Mouse (Mus musculus): ENCODE results near the gene Tal1. TPM values are rescaled to one million over a fixed set of nuclear protein-coding genes. Genes with fewer than 3 reads are reported as not detected.

Gene Tal1
- total and polyA plus RNA-seq, 2 experiments = 0.37 to 0.44 TPM

- Histone ChIP-seq H3K9ac (ENCODE audit: low read depth, low read length) (no peak overlapping the region), H3K27ac (replicated peaks; ENCODE audit: insufficient read depth, low read depth, low read length) (no peak overlapping the region), H3K27me3 (ENCODE audit: control insufficient read depth, insufficient read depth, low read length) (no peaks in the 10 kb centered on the region), H3K36me3 (ENCODE audit: control insufficient read depth, insufficient read depth, low read length) (no peaks in the 10 kb centered on the region), H3K4me1 (ENCODE audit: control insufficient read depth, insufficient read depth, low read length) (no peaks in the 10 kb centered on the region), H3K79me2 (ENCODE audit: control insufficient read depth, insufficient read depth, low read length) (no peaks in the 10 kb centered on the region), H3K4me3 (ENCODE audit: insufficient read depth, low read depth, low read length) (no peak overlapping the region)
- peak; percentile 34 for DNase-seq (ENCODE audit: extremely low read depth, low read depth, low spot score)
- no peak for TF ChIP-seq POLR2A (IDR thresholded peaks at IDR 0.05; ENCODE audit: extremely low read depth, insufficient read depth, low read length)
- peak; percentile 91 for TF ChIP-seq CTCF (IDR thresholded peaks at IDR 0.05; ENCODE audit: low read depth, low read length)
- WGBS = 51% methylated on average over 6 of the region's 6 CpGs
Observed at GRCm38 (mm10) chr4:115101682-115102081, 45.5 kb downstream of the Tal1 start.

DNA sequence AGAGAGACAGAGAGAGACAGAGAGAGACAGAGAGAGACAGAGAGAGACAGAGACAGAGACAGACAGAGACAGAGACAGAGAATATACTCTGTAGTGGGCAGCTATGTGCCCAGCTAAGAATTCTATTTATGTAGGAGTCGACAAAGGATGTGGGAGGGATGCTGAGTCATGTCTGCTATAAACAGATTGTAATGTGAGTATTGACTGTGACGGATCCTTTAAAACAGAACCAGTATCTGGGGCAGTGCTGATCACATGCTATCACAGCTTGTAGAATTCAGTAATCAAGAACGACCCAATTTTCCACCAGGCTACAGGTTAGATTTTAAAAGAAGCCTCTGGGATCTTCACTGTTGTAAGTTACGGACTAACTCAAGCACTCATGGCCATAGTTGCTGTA, 47.3 kb downstream of the Tal1 start:
- DNase-seq (ENCODE audit: extremely low read depth, low read depth, low spot score) = no peak
- no peak for TF ChIP-seq CTCF (IDR thresholded peaks at IDR 0.05; ENCODE audit: low read depth, low read length)
- TF ChIP-seq POLR2A (IDR thresholded peaks at IDR 0.05; ENCODE audit: extremely low read depth, insufficient read depth, low read length) = no peak
- Histone ChIP-seq H3K4me1 (ENCODE audit: control insufficient read depth, insufficient read depth, low read length) (no peaks in the 10 kb centered on the region), H3K27me3 (ENCODE audit: control insufficient read depth, insufficient read depth, low read length) (no peaks in the 10 kb centered on the region), H3K36me3 (ENCODE audit: control insufficient read depth, insufficient read depth, low read length) (no peaks in the 10 kb centered on the region), H3K79me2 (ENCODE audit: control insufficient read depth, insufficient read depth, low read length) (no peaks in the 10 kb centered on the region), H3K4me3 (ENCODE audit: insufficient read depth, low read depth, low read length) (no peak overlapping the region), H3K27ac (replicated peaks; ENCODE audit: insufficient read depth, low read depth, low read length) (no peak overlapping the region), H3K9ac (ENCODE audit: low read depth, low read length) (no peak overlapping the region)
- WGBS = 60% methylated on average over 4 of the region's 4 CpGs

- 53% methylated on average over 2 of the region's 2 CpGs for WGBS
- Histone ChIP-seq H3K36me3 (ENCODE audit: control insufficient read depth, insufficient read depth, low read length) (no peaks in the 10 kb centered on the region), H3K27ac (replicated peaks; ENCODE audit: insufficient read depth, low read depth, low read length) (no peak overlapping the region), H3K27me3 (ENCODE audit: control insufficient read depth, insufficient read depth, low read length) (0 out of 2 replicates have a peak, but pooled peaks cover 2% of the 10 kb centered on the region), H3K4me3 (ENCODE audit: insufficient read depth, low read depth, low read length) (no peak overlapping the region), H3K79me2 (ENCODE audit: control insufficient read depth, insufficient read depth, low read length) (no peaks in the 10 kb centered on the region), H3K4me1 (ENCODE audit: control insufficient read depth, insufficient read depth, low read length) (no peaks in the 10 kb centered on the region), H3K9ac (ENCODE audit: low read depth, low read length) (no peak overlapping the region)
- TF ChIP-seq POLR2A (IDR thresholded peaks at IDR 0.05; ENCODE audit: extremely low read depth, insufficient read depth, low read length) (no peak), CTCF (IDR thresholded peaks at IDR 0.05; ENCODE audit: low read depth, low read length) (no peak)
- DNase-seq (ENCODE audit: extremely low read depth, low read depth, low spot score) = peak; percentile 28
Observed at GRCm38 (mm10) chr4:115111167-115111566, 54.9 kb downstream of the Tal1 start.

GRCm38 (mm10) chr4:115113266-115113665, 57.0 kb downstream of the Tal1 start:
- TF ChIP-seq CTCF (IDR thresholded peaks at IDR 0.05; ENCODE audit: low read depth, low read length) = peak; percentile 38; the same call in 1 of the 2 replicates
- TF ChIP-seq POLR2A (IDR thresholded peaks at IDR 0.05; ENCODE audit: extremely low read depth, insufficient read depth, low read length) = no peak
- H3K79me2 ChIP-seq (ENCODE audit: control insufficient read depth, insufficient read depth, low read length) = no peaks in the 10 kb centered on the region
- H3K4me3 ChIP-seq (ENCODE audit: insufficient read depth, low read depth, low read length) = no peak overlapping the region
- H3K27ac ChIP-seq (replicated peaks; ENCODE audit: insufficient read depth, low read depth, low read length) = no peak overlapping the region
- H3K36me3 ChIP-seq (ENCODE audit: control insufficient read depth, insufficient read depth, low read length) = no peaks in the 10 kb centered on the region
- 0 out of 2 replicates have a peak, but pooled peaks cover 2% of the 10 kb centered on the region for H3K27me3 ChIP-seq (ENCODE audit: control insufficient read depth, insufficient read depth, low read length)
- WGBS = 25% methylated on average over 5 of the region's 5 CpGs
- no peak for DNase-seq (ENCODE audit: extremely low read depth, low read depth, low spot score)
- no peaks in the 10 kb centered on the region for H3K4me1 ChIP-seq (ENCODE audit: control insufficient read depth, insufficient read depth, low read length)
- no peak overlapping the region for H3K9ac ChIP-seq (ENCODE audit: low read depth, low read length)

- peak; percentile 5 for DNase-seq (ENCODE audit: extremely low read depth, low read depth, low spot score)
- no peaks in the 10 kb centered on the region for H3K27me3 ChIP-seq (ENCODE audit: control insufficient read depth, insufficient read depth, low read length)
- no peak for TF ChIP-seq POLR2A (IDR thresholded peaks at IDR 0.05; ENCODE audit: extremely low read depth, insufficient read depth, low read length)
- TF ChIP-seq CTCF (IDR thresholded peaks at IDR 0.05; ENCODE audit: low read depth, low read length) = no peak
- no peaks in the 10 kb centered on the region for H3K79me2 ChIP-seq (ENCODE audit: control insufficient read depth, insufficient read depth, low read length)
- H3K4me1 ChIP-seq (ENCODE audit: control insufficient read depth, insufficient read depth, low read length) = peaks cover 9% of the 10 kb centered on the region
- 86% methylated on average over 3 of the region's 3 CpGs for WGBS
- no peaks in the 10 kb centered on the region for H3K36me3 ChIP-seq (ENCODE audit: control insufficient read depth, insufficient read depth, low read length)
- no peak overlapping the region for H3K27ac ChIP-seq (replicated peaks; ENCODE audit: insufficient read depth, low read depth, low read length)
- no peak overlapping the region for H3K9ac ChIP-seq (ENCODE audit: low read depth, low read length)
- no peak overlapping the region for H3K4me3 ChIP-seq (ENCODE audit: insufficient read depth, low read depth, low read length)
Observed at GRCm38 (mm10) chr4:115119642-115120041, 63.4 kb downstream of the Tal1 start.

- TF ChIP-seq POLR2A (IDR thresholded peaks at IDR 0.05; ENCODE audit: extremely low read depth, insufficient read depth, low read length) = no peak
- TF ChIP-seq CTCF (IDR thresholded peaks at IDR 0.05; ENCODE audit: low read depth, low read length) = no peak
- H3K79me2 ChIP-seq (ENCODE audit: control insufficient read depth, insufficient read depth, low read length) = no peaks in the 10 kb centered on the region
- WGBS = 78% methylated on average over 2 of the region's 2 CpGs
Observed at GRCm38 (mm10) chr4:115121162-115121561, 64.9 kb downstream of the Tal1 start.

More at GRCm38 (mm10) chr4:115121162-115121561, 64.9 kb downstream of the Tal1 start:
- Histone ChIP-seq H3K4me1 (ENCODE audit: control insufficient read depth, insufficient read depth, low read length) (peaks cover 9% of the 10 kb centered on the region), H3K36me3 (ENCODE audit: control insufficient read depth, insufficient read depth, low read length) (no peaks in the 10 kb centered on the region), H3K4me3 (ENCODE audit: insufficient read depth, low read depth, low read length) (no peak overlapping the region), H3K27me3 (ENCODE audit: control insufficient read depth, insufficient read depth, low read length) (no peaks in the 10 kb centered on the region), H3K9ac (ENCODE audit: low read depth, low read length) (no peak overlapping the region), H3K27ac (replicated peaks; ENCODE audit: insufficient read depth, low read depth, low read length) (no peak overlapping the region)
- no peak for DNase-seq (ENCODE audit: extremely low read depth, low read depth, low spot score)

Other genes starting within 250 kb of the Tal1 start
- gene Gm12830, start 234.7 kb upstream of the Tal1 start, total RNA-seq (2014; rRNA removed) = not detected in 2 replicates
- not detected in 2 replicates for gene Gm12830, start 234.7 kb upstream of the Tal1 start, polyA plus RNA-seq (2012; rRNA removed)
- 0.07 and 0.09 TPM in 2 replicates for gene Foxd2, start 147.6 kb upstream of the Tal1 start, total RNA-seq (2014; rRNA removed)
- gene Foxd2, start 147.6 kb upstream of the Tal1 start, polyA plus RNA-seq (2012; rRNA removed) = 0.02 TPM in 1 of 2 replicates, not detected in the other
- not detected in 2 replicates for gene Foxe3, start 130.4 kb upstream of the Tal1 start, total RNA-seq (2014; rRNA removed)
- not detected in 2 replicates for gene Foxe3, start 130.4 kb upstream of the Tal1 start, polyA plus RNA-seq (2012; rRNA removed)
- 41.8 and 56.3 TPM in 2 replicates for gene Cmpk1, start 69.2 kb upstream of the Tal1 start, total RNA-seq (2014; rRNA removed)
- gene Cmpk1, start 69.2 kb upstream of the Tal1 start, polyA plus RNA-seq (2012; rRNA removed) = 16.1 and 17.2 TPM in 2 replicates
- 0.09 and 0.27 TPM in 2 replicates for gene Stil, start 56.3 kb upstream of the Tal1 start, total RNA-seq (2014; rRNA removed)
- gene Stil, start 56.3 kb upstream of the Tal1 start, polyA plus RNA-seq (2012; rRNA removed) = 0.02 and 0.06 TPM in 2 replicates
- gene Pdzk1ip1, start 32.3 kb downstream of the Tal1 start, total RNA-seq (2014; rRNA removed) = 4.6 and 7.7 TPM in 2 replicates
- gene Pdzk1ip1, start 32.3 kb downstream of the Tal1 start, polyA plus RNA-seq (2012; rRNA removed) = 9.0 and 14.4 TPM in 2 replicates
- 0.09 TPM in 1 of 2 replicates, not detected in the other for gene Cyp4x1, start 77.9 kb downstream of the Tal1 start, total RNA-seq (2014; rRNA removed)
- gene Cyp4x1, start 77.9 kb downstream of the Tal1 start, polyA plus RNA-seq (2012; rRNA removed) = not detected in 2 replicates
- gene Cyp4a29, start 185.7 kb downstream of the Tal1 start, total RNA-seq (2014; rRNA removed) = not detected in 2 replicates
- not detected in 2 replicates for gene Cyp4a29, start 185.7 kb downstream of the Tal1 start, polyA plus RNA-seq (2012; rRNA removed)
- gene Cyp4a12a, start 242.6 kb downstream of the Tal1 start, total RNA-seq (2014; rRNA removed) = 0.34 and 0.37 TPM in 2 replicates
- gene Cyp4a12a, start 242.6 kb downstream of the Tal1 start, polyA plus RNA-seq (2012; rRNA removed) = 0.91 and 8.7 TPM in 2 replicates

Measured in liver, adult 2 months (tissue).